Mouse (Mus musculus) limb, embryonic 11.5 days (tissue): ENCODE measurements around the gene Ly6g6e. TPM values are rescaled to one million over a fixed set of nuclear protein-coding genes. Genes with fewer than 3 reads are reported as not detected.

Source experiments
- ATAC-seq: fragments of 200-750 bp; cut with Nextera tagmentation; 2 replicates; pipeline ENCODE4 v1.8.0; 2017; ENCODE audit warnings: low read depth; ENCODE audit not compliant: insufficient number of reproducible peaks, low FRiP score, low TSS enrichment
- DNase-seq: peaks from one replicate; pipeline ENCODE4 v3.0.0-alpha.2; 2015; ENCODE audit warnings: low spot score
- H3K27ac ChIP-seq: fragments of 300-500 bp; sonication (generic); replicated peaks from 2 replicates; pipeline ENCODE4 v1.5.1; 2014; ENCODE audit warnings: low read depth, mild to moderate bottlenecking, low read length
- H3K27me3 ChIP-seq: fragments of 300-500 bp; sonication (generic); 2 replicates; pipeline ENCODE4 v1.6.1; 2014; ENCODE audit warnings: mild to moderate bottlenecking, low read length, mixed read lengths; ENCODE audit not compliant: control insufficient read depth, insufficient read depth
- H3K36me3 ChIP-seq: fragments of 300-500 bp; sonication (generic); 2 replicates; pipeline ENCODE4 v1.6.1; 2014; ENCODE audit warnings: mild to moderate bottlenecking, low read length, moderate library complexity, mixed read lengths; ENCODE audit not compliant: control insufficient read depth, insufficient read depth
- H3K4me1 ChIP-seq: fragments of 300-500 bp; sonication (generic); 2 replicates; pipeline ENCODE4 v1.6.1; 2014; ENCODE audit warnings: low read length, mixed read lengths; ENCODE audit not compliant: control insufficient read depth, insufficient read depth
- H3K4me2 ChIP-seq: fragments of 300-500 bp; sonication (generic); 2 replicates; pipeline ENCODE4 v1.6.1; 2014; ENCODE audit warnings: low read depth, mild to moderate bottlenecking, moderate library complexity; ENCODE audit not compliant: severe bottlenecking
- H3K4me3 ChIP-seq: fragments of 300-500 bp; sonication (generic); 2 replicates; pipeline ENCODE4 v1.5.1; 2014; ENCODE audit warnings: low read depth, low read length
- H3K9ac ChIP-seq: fragments of 300-500 bp; sonication (generic); 2 replicates; pipeline ENCODE4 v1.6.1; 2014; ENCODE audit warnings: mild to moderate bottlenecking, low read length
- H3K9me3 ChIP-seq: fragments of 300-500 bp; sonication (generic); 2 replicates; pipeline ENCODE4 v1.6.1; 2016; ENCODE audit warnings: low read length; ENCODE audit not compliant: control insufficient read depth
- WGBS: fragments of 180-500 bp; shearing (Covaris S2); extraction: QIAGEN DNeasy Blood & Tissue Kit; methylation state at CpG from one replicate; pipeline ENCODE4 v1.1.7; 2014; 5-methylcytosine and 5-hydroxymethylcytosine counted together
- polyA plus RNA-seq: library from polyadenylated mRNA; unstranded; fragments of >200 nt; fragmentation: Nextera tagmentation; extraction: Ambion mirVana; gene quantifications from 2 replicates; pipeline ENCODE4 v1.2.1, GENCODE M21; 2014

Ly6g6e gene
- polyA plus RNA-seq, 1 experiment from 2014 or later: 1.5 TPM

GRCm38 (mm10) chr17:35077786-35078233, 1.1 kb downstream of the Ly6g6e start, which contains the start of gene Ly6g6d:
TSS of gene Ly6g6d (minus strand) at chr17:35078065.
- Histone ChIP-seq H3K4me3 (peak within 1 kb of the TSS; percentile 12; the same call in 1 of the 2 replicates), H3K9ac (peak within 1 kb of the TSS; percentile 50), H3K27me3 (no peaks in the 10 kb centered on the region), H3K4me1 (peaks cover 12% of the 10 kb centered on the region), H3K9me3 (no peaks in the 10 kb centered on the region), H3K36me3 (no peaks in the 10 kb centered on the region), H3K27ac (no peak within 1 kb of the TSS; the same call in 1 of the 2 replicates), H3K4me2 (peak within 1 kb of the TSS; percentile 42)
- ATAC-seq (no peak), DNase-seq (no peak)
- WGBS: 12% methylated on average over 14 of the region's 14 CpGs

GRCm38 (mm10) chr17:35079778-35080177, 3.1 kb downstream of the Ly6g6e start:
- Histone ChIP-seq H3K9me3 (no peaks in the 10 kb centered on the region), H3K9ac (no peak overlapping the region), H3K27me3 (no peaks in the 10 kb centered on the region), H3K4me3 (no peak overlapping the region), H3K4me1 (peaks cover 10% of the 10 kb centered on the region), H3K4me2 (no peak overlapping the region), H3K27ac (no peak overlapping the region), H3K36me3 (no peaks in the 10 kb centered on the region)
- ATAC-seq (no peak), DNase-seq (no peak)
- WGBS: 70% methylated on average over 9 of the region's 9 CpGs

DNA sequence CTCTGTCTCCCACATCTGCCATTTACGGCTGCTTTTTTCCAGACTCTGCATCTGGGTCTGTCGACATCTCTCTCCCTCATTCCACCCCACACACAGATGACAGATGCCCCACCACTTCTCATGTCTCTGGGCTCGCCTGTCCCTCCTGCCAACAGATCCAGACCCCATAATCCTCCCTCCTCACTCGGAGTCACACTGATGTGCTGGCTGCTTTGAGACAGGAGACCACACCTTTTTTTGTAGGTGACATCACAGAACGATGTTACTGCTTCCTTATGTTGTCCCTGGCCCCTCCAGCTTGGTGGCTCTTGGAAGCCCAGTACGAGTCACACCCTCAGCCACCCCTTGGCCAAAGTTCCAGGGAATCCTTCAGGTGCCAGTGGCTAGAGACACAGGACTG, 3.5 kb downstream of the Ly6g6e start:
- H3K9ac ChIP-seq: no peak overlapping the region
- H3K4me1 ChIP-seq: peaks cover 10% of the 10 kb centered on the region
- no peak overlapping the region for H3K4me2 ChIP-seq

GRCm38 (mm10) chr17:35080710-35081109, 4.0 kb downstream of the Ly6g6e start:
- no peaks in the 10 kb centered on the region for H3K9me3 ChIP-seq

More for the DNA sequence above, 3.5 kb downstream of the Ly6g6e start:
- no peak for ATAC-seq
- no peak overlapping the region for H3K27ac ChIP-seq
- no peak for DNase-seq
- no peaks in the 10 kb centered on the region for H3K36me3 ChIP-seq
- WGBS: 37% methylated on average over 6 of the region's 6 CpGs
- H3K4me3 ChIP-seq: no peak overlapping the region
- H3K9me3 ChIP-seq: no peaks in the 10 kb centered on the region
- no peaks in the 10 kb centered on the region for H3K27me3 ChIP-seq

GRCm38 (mm10) chr17:35082841-35083576, 6.3 kb downstream of the Ly6g6e start:
- 79% methylated on average over 16 of the region's 16 CpGs for WGBS
- no peak overlapping the region for H3K9ac ChIP-seq

More at GRCm38 (mm10) chr17:35080710-35081109, 4.0 kb downstream of the Ly6g6e start:
- DNase-seq (no peak), ATAC-seq (no peak)
- WGBS: 87% methylated on average over 4 of the region's 4 CpGs
- Histone ChIP-seq H3K4me1 (peaks cover 10% of the 10 kb centered on the region), H3K27me3 (no peaks in the 10 kb centered on the region), H3K9ac (no peak overlapping the region), H3K27ac (no peak overlapping the region), H3K36me3 (no peaks in the 10 kb centered on the region), H3K4me2 (no peak overlapping the region), H3K4me3 (no peak overlapping the region)

GRCm38 (mm10) chr17:35083929-35084497, 7.3 kb downstream of the Ly6g6e start:
- Histone ChIP-seq H3K9ac (no peak overlapping the region), H3K27me3 (no peaks in the 10 kb centered on the region), H3K4me1 (no peaks in the 10 kb centered on the region), H3K4me3 (no peak overlapping the region), H3K27ac (no peak overlapping the region), H3K9me3 (no peaks in the 10 kb centered on the region), H3K4me2 (no peak overlapping the region), H3K36me3 (no peaks in the 10 kb centered on the region)
- no peak for DNase-seq
- WGBS: 71% methylated on average over 3 of the region's 3 CpGs
- no peak for ATAC-seq

More at GRCm38 (mm10) chr17:35082841-35083576, 6.3 kb downstream of the Ly6g6e start:
- Histone ChIP-seq H3K27ac (no peak overlapping the region), H3K36me3 (no peaks in the 10 kb centered on the region), H3K27me3 (no peaks in the 10 kb centered on the region), H3K4me3 (no peak overlapping the region), H3K4me1 (peaks cover under 1% of the 10 kb centered on the region), H3K4me2 (no peak overlapping the region), H3K9me3 (no peaks in the 10 kb centered on the region)
- no peak for ATAC-seq
- DNase-seq: no peak

GRCm38 (mm10) chr17:35085208-35085865, 8.6 kb downstream of the Ly6g6e start, which contains the start of gene Ly6g6f:
TSS of gene Ly6g6f (minus strand) at chr17:35085610.
- Histone ChIP-seq H3K9me3 (no peaks in the 10 kb centered on the region), H3K4me3 (no peak within 1 kb of the TSS), H3K36me3 (no peaks in the 10 kb centered on the region), H3K27me3 (no peaks in the 10 kb centered on the region), H3K4me1 (no peaks in the 10 kb centered on the region), H3K9ac (no peak within 1 kb of the TSS), H3K4me2 (no peak within 1 kb of the TSS), H3K27ac (no peak within 1 kb of the TSS)
- DNase-seq (no peak), ATAC-seq (no peak)
- WGBS: 84% methylated on average over 7 of the region's 7 CpGs

GRCm38 (mm10) chr17:35088151-35088550, 11.4 kb downstream of the Ly6g6e start:
- no peaks in the 10 kb centered on the region for H3K4me1 ChIP-seq
- DNase-seq: no peak

More at GRCm38 (mm10) chr17:35088151-35088550, 11.4 kb downstream of the Ly6g6e start:
- Histone ChIP-seq H3K4me3 (no peak overlapping the region), H3K4me2 (no peak overlapping the region), H3K36me3 (no peaks in the 10 kb centered on the region; the same call in 1 of the 2 replicates), H3K9ac (no peak overlapping the region), H3K9me3 (no peaks in the 10 kb centered on the region), H3K27ac (no peak overlapping the region), H3K27me3 (no peaks in the 10 kb centered on the region)
- ATAC-seq: no peak
- WGBS: 52% methylated on average over 2 of the region's 2 CpGs
